ENCODE assay signal across 9 mouse cellular contexts in genomic region chr8:13753680-13754079, GRCm38 (mm10). TPM values are rescaled to one million over a fixed set of nuclear protein-coding genes. Genes with fewer than 3 reads are reported as not detected.
DNase-seq lines count a peak whose midpoint lies in the region; ATAC-seq and TF ChIP-seq lines count a peak whose summit lies in the region.
"Had no signal": no experiment of that assay in that cellular context is flagged by ENCODE, and none has a peak within 500 bp of the region (broad histone marks: within the 10 kb centered on the region; RNA-seq: fewer than 3 reads in every experiment).

No protein-coding gene starts in this region.

- DNase-seq in heart, adult 11 months, result peak; percentile 92
- DNase-seq in MN1 (ENCODE audit: low spot score), result peak; percentile 87
- DNase-seq in cerebellum, adult 8-10 months, result peak; percentile 64
- peak; percentile 45 for DNase-seq in gastrocnemius, postnatal 25 days
- peak; percentile 69 to 74 for DNase-seq in layer of hippocampus, postnatal 14 days (ENCODE audit: low spot score in 2 of 2)
- peak; percentile 77 for DNase-seq in stomach, postnatal 0 days (ENCODE audit: low spot score)

- no peak overlapping the region for H3K4me3 ChIP-seq in heart, embryonic 12.5 days
- H3K4me3 ChIP-seq in stomach, postnatal 0 days (ENCODE audit: low read depth, low read length), result no peak overlapping the region
- H3K4me3 ChIP-seq: midbrain, embryonic 12.5 days had no signal

- no peaks in the 10 kb centered on the region for H3K27me3 ChIP-seq in heart, embryonic 12.5 days (replicated peaks)
- no peaks in the 10 kb centered on the region for H3K27me3 ChIP-seq in stomach, postnatal 0 days (ENCODE audit: control insufficient read depth, insufficient read depth, low read length)
- H3K27me3 ChIP-seq: midbrain, embryonic 12.5 days had no signal

- ATAC-seq in heart, embryonic 12.5 days (ENCODE audit: insufficient number of reproducible peaks, low FRiP score), result no peak
- ATAC-seq in megakaryocyte-erythroid progenitor cell, adult 5-6 weeks (replicated peaks; ENCODE audit: low FRiP score, low TSS enrichment, poor library complexity, severe bottlenecking), result peak; percentile 53; the same call in 1 of the 2 replicates
- no peak for ATAC-seq in stomach, postnatal 0 days (ENCODE audit: low FRiP score, low TSS enrichment)

- 35% methylated on average over 2 of the region's 2 CpGs for WGBS in heart, embryonic 12.5 days
- WGBS in stomach, postnatal 0 days, result 32% methylated on average over 2 of the region's 2 CpGs

- peaks cover 6% of the 10 kb centered on the region for H3K4me1 ChIP-seq in heart, embryonic 12.5 days (replicated peaks)
- H3K4me1 ChIP-seq in stomach, postnatal 0 days (replicated peaks; ENCODE audit: control insufficient read depth, insufficient read depth), result 0 out of 2 replicates have a peak, but pooled peaks cover 2% of the 10 kb centered on the region

- no peak overlapping the region for H3K4me2 ChIP-seq in heart, embryonic 12.5 days
- H3K4me2 ChIP-seq in stomach, postnatal 0 days (replicated peaks; ENCODE audit: low read depth), result no peak overlapping the region
- H3K4me2 ChIP-seq: midbrain, embryonic 12.5 days had no signal

- no peaks in the 10 kb centered on the region for H3K36me3 ChIP-seq in heart, embryonic 12.5 days
- no peaks in the 10 kb centered on the region for H3K36me3 ChIP-seq in stomach, postnatal 0 days (ENCODE audit: control insufficient read depth, insufficient read depth, low read length)
- H3K36me3 ChIP-seq: midbrain, embryonic 12.5 days had no signal

- H3K9ac ChIP-seq in heart, embryonic 12.5 days, result no peak overlapping the region
- no peak overlapping the region for H3K9ac ChIP-seq in stomach, postnatal 0 days (ENCODE audit: low read length)
- H3K9ac ChIP-seq: midbrain, embryonic 12.5 days had no signal

- TF ChIP-seq EP300 in stomach, postnatal 0 days (optimal IDR thresholded peaks at IDR 0.05), result no peak

- no peaks in the 10 kb centered on the region for H3K9me3 ChIP-seq in heart, embryonic 12.5 days (replicated peaks)
- no peaks in the 10 kb centered on the region for H3K9me3 ChIP-seq in stomach, postnatal 0 days (ENCODE audit: control insufficient read depth, low read length)
- H3K9me3 ChIP-seq: midbrain, embryonic 12.5 days had no signal

- TF ChIP-seq CTCF in stomach, postnatal 0 days (IDR thresholded peaks at IDR 0.05; ENCODE audit: low read depth), result peak; percentile 89

- H3K27ac ChIP-seq in heart, embryonic 12.5 days (ENCODE audit: poor library complexity, severe bottlenecking), result no peak overlapping the region
- H3K27ac ChIP-seq in stomach, postnatal 0 days (replicated peaks), result no peak overlapping the region
- H3K27ac ChIP-seq: midbrain, embryonic 12.5 days had no signal

RNA-seq across cellular contexts. Expression of gene Cdc16, which starts 3.8 kb away (rescaled TPM):
- 131 and 140 TPM in 2 replicates for polyA plus RNA-seq in heart, embryonic 12.5 days (2016; fragmentation: Nextera tagmentation; extraction: Ambion mirVana)
- total RNA-seq in gastrocnemius, postnatal 25 days (2021), result 10 to 100 TPM; 26.9 to 31.0 TPM
- 10 to 100 TPM; 60.5 to 62.2 TPM for total RNA-seq in layer of hippocampus, postnatal 14 days (2021)
- 48.8 and 72.3 TPM in 2 replicates for total RNA-seq in megakaryocyte-erythroid progenitor cell, adult 5-6 weeks (2014; fragmentation: Nextera tagmentation)
- total RNA-seq in megakaryocyte-erythroid progenitor cell, adult 5-6 weeks (2017), result 52.0 and 55.6 TPM in 2 replicates
- polyA plus RNA-seq in stomach, postnatal 0 days (2015; fragmentation: Nextera tagmentation; extraction: Ambion mirVana), result 64.4 and 64.7 TPM in 2 replicates

RNA-seq across cellular contexts. Expression of gene Upf3a, which starts 31.7 kb away (rescaled TPM):
- polyA plus RNA-seq in heart, embryonic 12.5 days (2016; fragmentation: Nextera tagmentation; extraction: Ambion mirVana), result 27.9 and 28.7 TPM in 2 replicates
- total RNA-seq in gastrocnemius, postnatal 25 days (2021), result 1 to 10 TPM; 8.3 to 9.4 TPM
- total RNA-seq in layer of hippocampus, postnatal 14 days (2021), result 10 to 100 TPM; 38.4 to 42.6 TPM
- total RNA-seq in megakaryocyte-erythroid progenitor cell, adult 5-6 weeks (2014; fragmentation: Nextera tagmentation), result 19.9 and 29.4 TPM in 2 replicates
- total RNA-seq in megakaryocyte-erythroid progenitor cell, adult 5-6 weeks (2017), result 32.6 and 33.0 TPM in 2 replicates
- 27.2 and 28.0 TPM in 2 replicates for polyA plus RNA-seq in stomach, postnatal 0 days (2015; fragmentation: Nextera tagmentation; extraction: Ambion mirVana)

RNA-seq across cellular contexts. Expression of gene Cfap97d2, which starts 48.0 kb away (rescaled TPM):
- 0.26 TPM in 1 of 2 replicates, not detected in the other for polyA plus RNA-seq in heart, embryonic 12.5 days (2016; fragmentation: Nextera tagmentation; extraction: Ambion mirVana)
- total RNA-seq in gastrocnemius, postnatal 25 days (2021), result not detected
- 1 to 10 TPM; 2.7 to 2.8 TPM for total RNA-seq in layer of hippocampus, postnatal 14 days (2021)
- not detected in 2 replicates for total RNA-seq in megakaryocyte-erythroid progenitor cell, adult 5-6 weeks (2014; fragmentation: Nextera tagmentation)
- not detected in 2 replicates for total RNA-seq in megakaryocyte-erythroid progenitor cell, adult 5-6 weeks (2017)
- polyA plus RNA-seq in stomach, postnatal 0 days (2015; fragmentation: Nextera tagmentation; extraction: Ambion mirVana), result 0.13 and 0.17 TPM in 2 replicates
